Mouse (Mus musculus) MEL (cell line): ENCODE data around the gene Cercam. TPM values are rescaled to one million over a fixed set of nuclear protein-coding genes. Genes with fewer than 3 reads are reported as not detected.

Experiments used
- DNase-seq: peaks from one replicate; pipeline ENCODE4 v3.0.0; 2011; ENCODE audit warnings: low read depth, low spot score
- H3K27ac ChIP-seq: 2 replicates; pipeline ENCODE4 v1.5.1; 2012; ENCODE audit warnings: low read depth, mild to moderate bottlenecking, control low read depth, low read length, moderate library complexity; ENCODE audit not compliant: control insufficient read depth
- H3K27me3 ChIP-seq, 2 experiments: fragments of 150-350 bp in 1 of 2; sonication (generic) in 1 of 2; 2 replicates each; pipeline ENCODE4 v1.6.1; 2012; ENCODE audit warnings: low read length in 2 of 2, mild to moderate bottlenecking in 2 of 2, improper control_type of control experiment in 1 of 2, moderate library complexity in 1 of 2; ENCODE audit not compliant: insufficient read depth in 2 of 2, control insufficient read depth in 1 of 2
- H3K36me3 ChIP-seq, 2 experiments: 2 replicates each; pipeline ENCODE4 v1.6.1; 2012 to 2014; ENCODE audit warnings: low read length in 2 of 2, improper control_type of control experiment in 1 of 2, inconsistent platforms in 1 of 2, mild to moderate bottlenecking in 1 of 2; ENCODE audit not compliant: insufficient read depth in 2 of 2, control insufficient read depth in 1 of 2
- H3K4me1 ChIP-seq, 2 experiments: fragments of 150-350 bp in 1 of 2; sonication (generic) in 1 of 2; 2 replicates each; pipeline ENCODE4 v1.6.1; 2012; ENCODE audit warnings: low read length in 2 of 2, improper control_type of control experiment in 1 of 2, mild to moderate bottlenecking in 1 of 2; ENCODE audit not compliant: insufficient read depth in 2 of 2, control insufficient read depth in 1 of 2
- H3K4me3 ChIP-seq, 2 experiments: fragments of 150-350 bp in 1 of 2; sonication (generic) in 1 of 2; 2 replicates each; pipeline ENCODE4 v1.5.1; 2012; ENCODE audit warnings: low read depth in 2 of 2, low read length in 2 of 2, mild to moderate bottlenecking in 2 of 2, moderate library complexity in 2 of 2, control low read depth in 1 of 2, improper control_type of control experiment in 1 of 2; ENCODE audit not compliant: control insufficient read depth in 1 of 2, insufficient read depth in 1 of 2
- H3K79me2 ChIP-seq: 2 replicates; pipeline ENCODE4 v1.6.1; 2012; ENCODE audit warnings: mild to moderate bottlenecking, low read length, moderate library complexity; ENCODE audit not compliant: control insufficient read depth, poor library complexity, insufficient read depth
- H3K9ac ChIP-seq: 2 replicates; pipeline ENCODE4 v1.6.1; 2012; ENCODE audit warnings: low read depth, mild to moderate bottlenecking, control low read depth, low read length, moderate library complexity; ENCODE audit not compliant: control insufficient read depth, poor library complexity, severe bottlenecking
- H3K9me3 ChIP-seq: fragments of 150-350 bp; sonication (generic); replicated peaks from 2 replicates; pipeline ENCODE4 v1.6.1; 2012; ENCODE audit warnings: mild to moderate bottlenecking, low read length, improper control_type of control experiment, moderate library complexity; ENCODE audit not compliant: insufficient read depth
- CHD1 ChIP-seq: IDR thresholded peaks from 2 replicates; pipeline ENCODE4 v1.6.1; 2012; ENCODE audit warnings: low read depth, mild to moderate bottlenecking, inconsistent platforms, low read length, improper control_type of control experiment
- CHD2 ChIP-seq: IDR thresholded peaks from 2 replicates; pipeline ENCODE4 v1.6.1; 2011; ENCODE audit warnings: low read length, improper control_type of control experiment
- ELF1 ChIP-seq: IDR thresholded peaks from 2 replicates; pipeline ENCODE4 v1.6.1; 2014; ENCODE audit warnings: low read depth, mild to moderate bottlenecking, inconsistent platforms, low read length, improper control_type of control experiment, moderate library complexity
- EP300 ChIP-seq, 2 experiments: IDR thresholded peaks; 2 replicates each; pipeline ENCODE4 v1.6.1; 2011; ENCODE audit warnings: improper control_type of control experiment in 2 of 2, low read length in 2 of 2, low read depth in 1 of 2, mild to moderate bottlenecking in 1 of 2
- ETS1 ChIP-seq: IDR thresholded peaks from 2 replicates; pipeline ENCODE4 v1.6.1; 2012; ENCODE audit warnings: low read depth, mild to moderate bottlenecking, inconsistent platforms, low read length, improper control_type of control experiment, moderate library complexity
- GABPA ChIP-seq: IDR thresholded peaks from 2 replicates; pipeline ENCODE4 v1.6.1; 2012; ENCODE audit warnings: low read depth, mild to moderate bottlenecking, inconsistent platforms, low read length, improper control_type of control experiment, moderate library complexity
- GATA1 ChIP-seq: IDR thresholded peaks from 2 replicates; pipeline ENCODE4 v1.6.1; 2011; ENCODE audit warnings: low read depth, low read length, improper control_type of control experiment
- JUND ChIP-seq: IDR thresholded peaks from 2 replicates; pipeline ENCODE4 v1.6.1; 2011; ENCODE audit warnings: low read depth, mild to moderate bottlenecking, improper control_type of control experiment, low read length
- KAT2A ChIP-seq: conservative IDR thresholded peaks from 2 replicates; pipeline ENCODE4 v1.6.1; 2012; ENCODE audit warnings: low read depth, low read length, improper control_type of control experiment, inconsistent platforms
- MAFK ChIP-seq: IDR thresholded peaks from 2 replicates; pipeline ENCODE4 v1.6.1; 2011; ENCODE audit warnings: low read depth, mild to moderate bottlenecking, low read length, improper control_type of control experiment, borderline replicate concordance
- MAX ChIP-seq: IDR thresholded peaks from 2 replicates; pipeline ENCODE4 v1.6.1; 2011; ENCODE audit warnings: low read length, improper control_type of control experiment
- MAZ ChIP-seq: IDR thresholded peaks from 2 replicates; pipeline ENCODE4 v1.6.1; 2012; ENCODE audit warnings: low read depth, mild to moderate bottlenecking, inconsistent platforms, low read length, improper control_type of control experiment
- MYB ChIP-seq: IDR thresholded peaks from 2 replicates; pipeline ENCODE4 v1.6.1; 2011; ENCODE audit warnings: mild to moderate bottlenecking, low read depth, low read length, improper control_type of control experiment
- MYC ChIP-seq: IDR thresholded peaks from 2 replicates; pipeline ENCODE4 v1.6.1; 2011; ENCODE audit warnings: low read depth, mild to moderate bottlenecking, low read length, improper control_type of control experiment, moderate library complexity
- NELFE ChIP-seq: IDR thresholded peaks from 2 replicates; pipeline ENCODE4 v1.6.1; 2011; ENCODE audit warnings: low read depth, low read length, improper control_type of control experiment
- NRF1 ChIP-seq: IDR thresholded peaks from 2 replicates; pipeline ENCODE4 v1.6.1; 2014; ENCODE audit warnings: low read depth, mild to moderate bottlenecking, inconsistent platforms, low read length, improper control_type of control experiment, moderate library complexity; ENCODE audit not compliant: poor library complexity, insufficient read depth, severe bottlenecking
- RAD21 ChIP-seq: IDR thresholded peaks from 2 replicates; pipeline ENCODE4 v1.6.1; 2011; ENCODE audit warnings: mild to moderate bottlenecking, low read depth, low read length, improper control_type of control experiment
- SMC3 ChIP-seq: IDR thresholded peaks from 2 replicates; pipeline ENCODE4 v1.6.1; 2011; ENCODE audit warnings: low read depth, low read length, improper control_type of control experiment
- TBP ChIP-seq: IDR thresholded peaks from 2 replicates; pipeline ENCODE4 v1.8.0; 2011; ENCODE audit warnings: low read depth, low read length, improper control_type of control experiment
- UBTF ChIP-seq: IDR thresholded peaks from 2 replicates; pipeline ENCODE4 v1.6.1; 2012; ENCODE audit warnings: low read depth, mild to moderate bottlenecking, inconsistent platforms, low read length, improper control_type of control experiment, moderate library complexity, borderline replicate concordance; ENCODE audit not compliant: insufficient read depth
- USF1 ChIP-seq: IDR thresholded peaks from 2 replicates; pipeline ENCODE4 v1.6.1; 2014; ENCODE audit warnings: low read depth, mild to moderate bottlenecking, inconsistent platforms, low read length, improper control_type of control experiment, moderate library complexity
- USF2 ChIP-seq, 2 experiments: IDR thresholded peaks; 2 replicates each; pipeline ENCODE4 v1.6.1; 2011 to 2012; ENCODE audit warnings: improper control_type of control experiment in 2 of 2, low read length in 2 of 2, borderline replicate concordance in 1 of 2, inconsistent platforms in 1 of 2, low read depth in 1 of 2, mild to moderate bottlenecking in 1 of 2; ENCODE audit not compliant: insufficient read depth in 1 of 2
- ZC3H11A ChIP-seq: IDR thresholded peaks from 2 replicates; pipeline ENCODE4 v1.6.1; 2012; ENCODE audit warnings: low read depth, mild to moderate bottlenecking, inconsistent platforms, low read length, improper control_type of control experiment
- ZKSCAN1 ChIP-seq: IDR thresholded peaks from 2 replicates; pipeline ENCODE4 v1.6.1; 2012; ENCODE audit warnings: low read depth, mild to moderate bottlenecking, inconsistent platforms, low read length, improper control_type of control experiment, moderate library complexity
- polyA plus RNA-seq, 2 experiments: library from polyadenylated mRNA; stranded (reverse) in 1 of 2; unstranded in 1 of 2; fragments of >175 nt in 1 of 2; fragments of >200 nt in 1 of 2; gene quantifications; 2 replicates each; pipeline versions ENCODE4 v1.2.1 to v1.2.4; 2012; ENCODE audit warnings: low replicate concordance in 2 of 2, low read depth in 1 of 2; ENCODE audit not compliant: insufficient read length in 2 of 2, insufficient read depth in 1 of 2, missing spikeins in 1 of 2
- total RNA-seq: library from RNA; depleted of rRNA; stranded (reverse); fragments of 300-350 nt; gene quantifications from 2 replicates; pipeline ENCODE4 v1.2.3, GENCODE M21; 2012

The Cercam gene
- total and polyA plus RNA-seq, 3 experiments, result 8.8 to 23.4 TPM; not detected in 1

DNA sequence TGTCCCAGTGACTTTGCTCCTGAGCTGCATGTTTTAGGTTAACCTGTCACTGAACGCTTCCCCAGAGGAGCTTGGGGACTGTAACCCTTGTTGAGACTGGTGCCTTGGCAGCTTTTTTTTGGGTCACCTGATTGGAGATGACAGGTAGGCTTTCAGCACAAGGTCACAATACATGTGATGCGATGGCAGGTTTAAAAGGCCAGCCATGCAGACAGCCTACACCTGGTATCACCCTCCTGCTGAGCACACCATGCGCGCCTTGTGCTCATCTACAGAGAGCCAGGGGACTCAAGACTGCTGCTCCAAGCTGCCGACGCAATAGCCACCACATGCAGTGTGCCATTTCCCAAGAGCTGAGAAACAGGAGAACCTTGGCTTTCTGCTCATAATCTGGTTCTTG lies 22.8 kb downstream of the Cercam start:
- TF ChIP-seq JUND, result no peak
- no peak for TF ChIP-seq UBTF
- no peak for TF ChIP-seq GATA1
- TF ChIP-seq TBP, result no peak
- TF ChIP-seq ELF1, result no peak
- no peak for TF ChIP-seq USF2 (IDR thresholded peaks at IDR 0.05; ENCODE audit: borderline replicate concordance in 1 of 2, insufficient read depth in 1 of 2, low read depth in 1 of 2, low read length in 2 of 2)
- no peak for TF ChIP-seq CHD1
- TF ChIP-seq MAFK, result no peak
- TF ChIP-seq RAD21, result no peak
- no peak for TF ChIP-seq CHD2
- no peak for TF ChIP-seq NELFE
- TF ChIP-seq MYB, result no peak
- TF ChIP-seq ETS1, result no peak
- no peak for TF ChIP-seq SMC3
- no peak for TF ChIP-seq MAZ
- TF ChIP-seq MAX, result no peak
- TF ChIP-seq ZKSCAN1, result no peak
- no peak for TF ChIP-seq EP300 (IDR thresholded peaks at IDR 0.05; ENCODE audit: low read depth in 1 of 2, low read length in 2 of 2)
- TF ChIP-seq MYC, result no peak
- H3K4me3 ChIP-seq, result no peak overlapping the region
- H3K27me3 ChIP-seq, result no peaks in the 10 kb centered on the region
- peaks cover 14% of the 10 kb centered on the region for H3K79me2 ChIP-seq
- H3K27ac ChIP-seq, result no peak overlapping the region
- no peaks in the 10 kb centered on the region for H3K9me3 ChIP-seq
- peaks cover 0 to 14% of the 10 kb centered on the region in 2 experiments; a peak in 3 of 4 replicates for H3K4me1 ChIP-seq
- H3K9ac ChIP-seq, result no peak overlapping the region
- H3K36me3 ChIP-seq, result peaks cover 7 to 14% of the 10 kb centered on the region in 2 experiments
- DNase-seq, result no peak

DNA sequence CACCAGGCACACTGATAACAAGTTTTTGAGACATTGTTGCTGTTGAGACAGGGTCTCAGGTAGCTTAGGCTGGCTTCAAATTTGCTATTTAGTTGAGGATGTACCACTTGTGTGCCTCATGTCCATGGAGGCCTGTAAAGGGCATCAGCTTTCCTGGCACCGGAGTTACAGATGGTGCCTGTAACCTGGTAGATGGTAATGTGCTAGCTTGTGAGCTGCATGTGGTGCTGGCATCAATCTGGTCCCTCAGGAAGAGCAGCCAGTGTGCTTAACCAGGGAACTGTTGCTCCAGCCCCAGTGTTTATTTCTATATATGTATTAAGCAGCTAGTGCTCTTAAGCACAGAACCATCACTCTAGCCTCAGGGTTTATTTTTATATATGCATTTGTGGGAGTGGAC lies 27.1 kb downstream of the Cercam start:
- Histone ChIP-seq H3K4me3 (no peak overlapping the region), H3K4me1 (no peaks in the 10 kb centered on the region), H3K27me3 (no peaks in the 10 kb centered on the region), H3K36me3 (peaks cover 0 to 18% of the 10 kb centered on the region in 2 experiments; a peak in 2 of 4 replicates), H3K27ac (no peak overlapping the region), H3K9ac (no peak overlapping the region), H3K79me2 (peaks cover 1% of the 10 kb centered on the region), H3K9me3 (no peaks in the 10 kb centered on the region)
- DNase-seq, result no peak
- no peak for TF ChIP-seq JUND
- no peak for TF ChIP-seq KAT2A
- TF ChIP-seq USF1, result no peak
- no peak for TF ChIP-seq NRF1
- no peak for TF ChIP-seq ZC3H11A
- no peak for TF ChIP-seq MAX
- no peak for TF ChIP-seq GABPA
- TF ChIP-seq ELF1, result no peak
